Mouse (Mus musculus) limb, embryonic 15.5 days (tissue): Measurements from ENCODE around the gene Bicd2. TPM values are rescaled to one million over a fixed set of nuclear protein-coding genes. Genes with fewer than 3 reads are reported as not detected.

Experiments
- ATAC-seq: fragments of 200-750 bp; cut with Nextera tagmentation; 2 replicates; pipeline ENCODE4 v1.8.0; 2017; ENCODE audit warnings: low read depth, moderate TSS enrichment; ENCODE audit not compliant: insufficient number of reproducible peaks, low FRiP score, low TSS enrichment
- H3K27ac ChIP-seq: fragments of 300-500 bp; sonication (generic); 2 replicates; pipeline ENCODE4 v1.5.1; 2015; ENCODE audit warnings: moderate library complexity, mild to moderate bottlenecking, inconsistent platforms
- H3K27me3 ChIP-seq: fragments of 300-500 bp; sonication (generic); 2 replicates; pipeline ENCODE4 v1.6.1; 2015; ENCODE audit warnings: inconsistent platforms
- H3K36me3 ChIP-seq: fragments of 300-500 bp; sonication (generic); 2 replicates; pipeline ENCODE4 v1.6.1; 2015; ENCODE audit warnings: inconsistent platforms
- H3K4me1 ChIP-seq: fragments of 300-500 bp; sonication (generic); 2 replicates; pipeline ENCODE4 v1.6.1; 2015; ENCODE audit warnings: inconsistent platforms
- H3K4me2 ChIP-seq: fragments of 300-500 bp; sonication (generic); 2 replicates; pipeline ENCODE4 v1.6.1; 2015; ENCODE audit warnings: mild to moderate bottlenecking, inconsistent platforms
- H3K4me3 ChIP-seq: fragments of 300-500 bp; sonication (generic); 2 replicates; pipeline ENCODE4 v1.5.1; 2015; ENCODE audit warnings: mild to moderate bottlenecking, inconsistent platforms
- H3K9ac ChIP-seq: fragments of 300-500 bp; sonication (generic); 2 replicates; pipeline ENCODE4 v1.6.1; 2015; ENCODE audit warnings: inconsistent platforms
- H3K9me3 ChIP-seq: fragments of 300-500 bp; sonication (generic); 2 replicates; pipeline ENCODE4 v1.6.1; 2016; ENCODE audit warnings: inconsistent platforms
- WGBS: fragments of 180-500 bp; shearing (Covaris S2); methylation state at CpG from one replicate; pipeline ENCODE4 v1.1.7; 2015; 5-methylcytosine and 5-hydroxymethylcytosine counted together
- polyA plus RNA-seq: library from polyadenylated mRNA; unstranded; fragments of >200 nt; fragmentation: Nextera tagmentation; extraction: Ambion mirVana; gene quantifications from 2 replicates; pipeline ENCODE4 v1.2.1, GENCODE M21; 2015

Gene Bicd2
- 41.1 and 42.0 TPM in 2 replicates for polyA plus RNA-seq

DNA sequence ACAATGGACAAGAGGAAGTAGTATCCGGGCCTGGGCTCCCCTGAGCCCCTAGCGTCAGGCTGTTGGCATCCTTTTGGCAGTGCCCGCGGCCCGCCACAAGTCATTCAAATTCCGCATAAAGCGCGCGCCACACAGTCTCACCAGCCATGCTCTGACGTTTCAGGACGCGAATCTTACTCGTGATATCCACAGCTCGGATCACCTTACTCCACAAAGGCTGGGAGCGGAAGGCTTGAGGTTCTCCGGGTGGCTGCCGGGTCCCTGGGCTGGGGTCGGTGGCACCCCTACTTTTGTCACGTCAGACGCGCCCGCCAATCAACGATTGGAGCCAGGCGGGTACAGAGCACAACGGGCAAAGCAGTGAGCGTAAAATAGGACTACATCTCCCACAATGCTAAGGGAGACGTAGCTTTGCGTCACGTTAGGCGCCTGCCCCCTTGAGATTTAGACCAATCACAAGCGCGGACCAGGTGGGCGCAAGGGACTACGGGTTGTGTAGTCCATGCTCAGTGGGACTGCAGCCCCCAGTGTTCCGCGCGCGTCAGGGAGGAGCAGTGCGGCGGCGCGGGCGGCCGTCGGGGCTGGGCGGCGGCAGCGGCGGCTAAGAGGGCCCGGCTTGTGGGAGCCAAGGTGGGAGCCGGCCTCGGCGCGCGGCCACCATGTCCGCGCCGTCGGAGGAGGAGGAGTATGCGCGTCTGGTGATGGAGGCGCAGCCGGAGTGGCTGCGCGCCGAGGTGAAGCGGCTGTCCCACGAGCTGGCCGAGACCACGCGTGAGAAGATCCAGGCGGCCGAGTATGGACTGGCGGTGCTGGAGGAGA lies at the start of gene Bicd2:
TSS of gene Bicd2 (plus strand) at position 574 of the 819 bp plus-strand sequence.
- peak within 1 kb of the TSS; percentile 77 for H3K4me2 ChIP-seq
- no peaks in the 10 kb centered on the region for H3K27me3 ChIP-seq
- peak within 1 kb of the TSS; percentile 82 for H3K27ac ChIP-seq
- H3K9ac ChIP-seq, result peak within 1 kb of the TSS; percentile 87
- peaks cover 46% of the 10 kb centered on the region for H3K4me1 ChIP-seq
- peak; percentile 99 for ATAC-seq
- H3K36me3 ChIP-seq, result no peaks in the 10 kb centered on the region
- under 1% methylated on average over 74 of the region's 74 CpGs for WGBS
- peak within 1 kb of the TSS; percentile 79 for H3K4me3 ChIP-seq
- H3K9me3 ChIP-seq, result no peaks in the 10 kb centered on the region

DNA sequence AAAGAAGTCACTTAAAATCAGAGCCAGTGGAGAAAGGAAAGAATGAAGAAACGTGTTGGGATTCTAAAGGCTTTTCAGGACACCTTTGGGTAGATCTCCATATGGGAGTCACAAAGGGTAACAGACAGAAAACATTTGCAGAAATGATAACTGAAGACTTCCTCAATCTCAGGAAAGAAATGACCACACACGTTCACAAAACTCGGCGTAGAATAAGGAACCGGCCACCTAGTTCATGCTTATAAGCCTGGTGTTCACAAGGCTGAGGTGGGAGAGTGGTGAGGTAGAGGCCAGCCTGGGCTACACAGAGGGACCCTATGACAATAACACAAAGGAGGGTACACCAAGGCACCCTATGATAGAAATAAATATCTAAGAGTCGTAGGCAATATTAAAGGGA lies 49.4 kb upstream of the Bicd2 start:
- H3K9me3 ChIP-seq, result no peaks in the 10 kb centered on the region
- H3K4me2 ChIP-seq, result no peak overlapping the region
- no peaks in the 10 kb centered on the region for H3K36me3 ChIP-seq
- no peaks in the 10 kb centered on the region for H3K4me1 ChIP-seq
- H3K27me3 ChIP-seq, result no peaks in the 10 kb centered on the region
- 83% methylated on average over 6 of the region's 6 CpGs for WGBS
- H3K27ac ChIP-seq, result no peak overlapping the region
- no peak for ATAC-seq
- no peak overlapping the region for H3K9ac ChIP-seq
- H3K4me3 ChIP-seq, result no peak overlapping the region

DNA sequence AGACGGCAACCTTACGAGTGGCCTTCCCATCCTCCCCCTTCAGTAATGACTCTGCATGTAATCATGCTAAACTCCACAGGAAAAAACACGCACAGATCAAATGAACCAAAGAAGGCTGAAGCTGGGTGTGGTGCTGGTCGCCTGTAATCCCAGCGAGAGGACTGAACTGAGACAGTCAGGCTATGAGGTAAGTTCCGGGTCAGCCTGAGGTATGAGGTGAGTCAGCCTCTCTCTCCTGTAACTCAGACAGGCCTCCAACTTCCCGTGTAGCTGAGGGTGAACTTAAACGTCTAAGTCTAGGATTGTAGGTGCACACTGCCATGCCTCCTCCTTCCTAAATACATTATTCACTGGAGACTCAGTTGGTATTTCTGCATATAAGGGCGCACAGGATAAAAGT lies 47.3 kb upstream of the Bicd2 start:
- no peak overlapping the region for H3K27ac ChIP-seq
- 0 out of 2 replicates have a peak, but pooled peaks cover 2% of the 10 kb centered on the region for H3K4me1 ChIP-seq
- no peak overlapping the region for H3K4me2 ChIP-seq
- no peaks in the 10 kb centered on the region for H3K27me3 ChIP-seq
- H3K9me3 ChIP-seq, result no peaks in the 10 kb centered on the region
- ATAC-seq, result no peak
- H3K36me3 ChIP-seq, result no peaks in the 10 kb centered on the region
- H3K4me3 ChIP-seq, result no peak overlapping the region
- 75% methylated on average over 9 of the region's 9 CpGs for WGBS
- H3K9ac ChIP-seq, result no peak overlapping the region

DNA sequence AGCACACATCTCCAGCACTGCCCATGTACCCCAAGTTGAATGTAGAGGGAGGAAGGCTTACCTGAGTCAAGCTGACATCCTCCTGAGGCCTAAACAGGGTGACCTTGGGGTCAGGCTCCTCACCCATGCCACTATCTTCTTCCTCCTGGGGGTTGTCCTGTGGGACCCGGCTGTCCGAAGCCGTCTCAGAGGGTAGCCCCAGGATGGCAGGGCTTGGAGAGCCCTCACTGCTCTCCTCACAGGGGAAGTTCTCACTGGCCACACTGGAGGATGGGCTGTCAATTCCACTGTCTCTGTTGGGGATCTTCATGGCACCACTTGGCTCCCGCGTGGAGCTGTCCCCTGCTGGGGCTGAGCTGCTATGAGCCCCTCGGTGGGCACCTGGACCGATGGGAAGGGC lies 45.1 kb upstream of the Bicd2 start:
- Histone ChIP-seq H3K27ac (no peak overlapping the region), H3K4me3 (no peak overlapping the region), H3K9me3 (no peaks in the 10 kb centered on the region), H3K4me1 (0 out of 2 replicates have a peak, but pooled peaks cover 2% of the 10 kb centered on the region), H3K9ac (no peak overlapping the region), H3K36me3 (no peaks in the 10 kb centered on the region), H3K4me2 (no peak overlapping the region), H3K27me3 (no peaks in the 10 kb centered on the region)
- ATAC-seq, result no peak; the same call in 1 of the 2 replicates
- 80% methylated on average over 7 of the region's 7 CpGs for WGBS

DNA sequence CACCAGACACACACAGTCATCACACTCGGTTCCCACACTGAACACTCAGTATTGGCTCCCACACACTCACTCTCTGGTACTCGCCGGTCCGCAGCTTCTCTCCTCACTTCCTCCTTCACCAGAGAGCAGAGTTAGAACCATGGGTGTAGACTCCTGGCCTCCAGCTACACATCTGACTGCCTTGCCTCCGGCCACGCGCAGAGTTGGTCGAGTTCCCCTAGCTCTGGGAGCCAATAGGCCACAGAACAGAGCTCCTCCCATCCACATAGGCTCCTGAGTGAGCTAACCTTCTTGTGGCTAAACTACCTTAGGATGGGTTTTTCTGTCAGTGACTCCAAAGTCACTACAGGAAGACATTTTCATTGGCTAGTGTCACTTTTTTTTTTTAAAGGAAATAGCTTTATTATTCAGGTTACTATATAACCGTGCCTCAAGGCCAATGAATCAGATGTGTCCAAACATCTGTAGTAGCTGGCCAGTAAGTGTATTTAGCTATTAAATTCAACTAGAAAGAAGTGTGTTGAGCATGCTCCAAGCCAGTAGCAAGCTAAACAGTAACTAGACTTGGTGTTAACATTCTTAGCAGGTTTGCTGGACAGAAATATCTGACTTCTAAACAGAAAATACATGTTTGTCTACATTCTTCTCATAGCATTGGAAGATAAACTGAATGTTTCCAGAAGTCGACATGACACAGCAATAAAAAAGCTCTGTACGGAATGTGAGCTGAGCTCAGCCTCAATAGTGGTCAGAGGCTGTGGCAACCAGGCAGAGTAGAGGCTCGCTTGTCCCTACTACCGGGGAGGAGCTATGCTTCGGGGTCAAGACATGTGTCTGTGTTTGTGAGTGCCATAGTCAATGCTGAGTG lies 42.6 kb upstream of the Bicd2 start:
- no peak overlapping the region for H3K4me2 ChIP-seq
- no peaks in the 10 kb centered on the region for H3K27me3 ChIP-seq
- no peaks in the 10 kb centered on the region for H3K36me3 ChIP-seq
- H3K9ac ChIP-seq, result no peak overlapping the region
- no peak overlapping the region for H3K27ac ChIP-seq
- ATAC-seq, result no peak
- H3K9me3 ChIP-seq, result no peaks in the 10 kb centered on the region
- 67% methylated on average over 14 of the region's 14 CpGs for WGBS
- H3K4me1 ChIP-seq, result 0 out of 2 replicates have a peak, but pooled peaks cover 2% of the 10 kb centered on the region
- no peak overlapping the region for H3K4me3 ChIP-seq

DNA sequence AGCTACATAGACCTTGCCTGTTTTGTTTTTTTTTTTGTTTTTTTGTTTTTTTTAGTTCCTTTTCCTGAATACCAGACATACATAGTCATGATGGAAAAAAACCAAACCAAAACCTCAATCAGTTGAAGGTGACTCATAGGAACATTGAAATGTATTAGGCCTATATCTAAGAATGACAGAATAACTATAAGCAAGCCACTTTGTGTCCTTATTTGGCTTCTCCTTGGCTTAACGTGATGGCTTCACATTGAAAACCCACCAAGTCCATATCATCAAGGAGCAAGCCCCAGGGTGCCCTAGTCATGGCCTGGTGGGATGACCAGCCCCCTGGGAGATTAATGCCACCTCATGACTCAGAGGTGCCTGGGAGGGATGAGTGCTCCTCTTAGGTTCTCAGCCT lies 40.6 kb upstream of the Bicd2 start:
- no peaks in the 10 kb centered on the region for H3K27me3 ChIP-seq

DNA sequence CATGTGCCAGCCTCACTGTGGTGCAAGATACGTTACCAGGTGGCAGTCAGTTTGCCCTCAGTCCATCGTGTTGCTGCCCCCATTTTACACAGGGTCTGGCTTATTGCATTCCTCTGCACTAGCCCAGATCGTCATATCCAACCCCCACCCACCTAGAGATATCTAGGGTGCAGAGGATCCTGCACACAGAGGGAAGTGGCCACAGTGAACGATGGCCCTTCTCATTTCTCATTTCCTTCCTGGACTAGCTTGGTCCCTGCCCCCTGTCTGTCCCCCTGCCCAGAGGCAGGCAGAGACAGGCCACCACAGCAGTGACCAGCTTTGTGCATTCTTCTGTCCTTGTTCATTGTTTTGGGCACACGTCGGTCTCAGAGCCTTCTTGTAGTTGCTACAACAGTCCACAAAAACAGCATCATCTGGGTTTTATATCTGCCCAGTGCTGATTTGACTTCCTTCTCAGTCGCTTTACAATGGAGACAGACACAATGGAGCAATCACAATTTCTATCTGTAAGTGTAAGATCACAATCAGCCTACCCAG lies 34.5 kb upstream of the Bicd2 start:
- no peak for ATAC-seq
- Histone ChIP-seq H3K4me1 (peaks cover 8% of the 10 kb centered on the region; the same call in 1 of the 2 replicates), H3K36me3 (no peaks in the 10 kb centered on the region), H3K27ac (peak overlapping the region; percentile 70), H3K4me3 (no peak overlapping the region), H3K27me3 (no peaks in the 10 kb centered on the region), H3K9ac (no peak overlapping the region), H3K9me3 (no peaks in the 10 kb centered on the region), H3K4me2 (no peak overlapping the region)
- 64% methylated on average over 7 of the region's 7 CpGs for WGBS

More for the DNA sequence above, 40.6 kb upstream of the Bicd2 start:
- Histone ChIP-seq H3K9me3 (no peaks in the 10 kb centered on the region), H3K36me3 (no peaks in the 10 kb centered on the region), H3K4me1 (0 out of 2 replicates have a peak, but pooled peaks cover 2% of the 10 kb centered on the region), H3K4me3 (no peak overlapping the region), H3K9ac (no peak overlapping the region), H3K4me2 (no peak overlapping the region), H3K27ac (no peak overlapping the region)
- no peak for ATAC-seq
- WGBS, result 79% methylated on average over 1 of the region's 1 CpGs

DNA sequence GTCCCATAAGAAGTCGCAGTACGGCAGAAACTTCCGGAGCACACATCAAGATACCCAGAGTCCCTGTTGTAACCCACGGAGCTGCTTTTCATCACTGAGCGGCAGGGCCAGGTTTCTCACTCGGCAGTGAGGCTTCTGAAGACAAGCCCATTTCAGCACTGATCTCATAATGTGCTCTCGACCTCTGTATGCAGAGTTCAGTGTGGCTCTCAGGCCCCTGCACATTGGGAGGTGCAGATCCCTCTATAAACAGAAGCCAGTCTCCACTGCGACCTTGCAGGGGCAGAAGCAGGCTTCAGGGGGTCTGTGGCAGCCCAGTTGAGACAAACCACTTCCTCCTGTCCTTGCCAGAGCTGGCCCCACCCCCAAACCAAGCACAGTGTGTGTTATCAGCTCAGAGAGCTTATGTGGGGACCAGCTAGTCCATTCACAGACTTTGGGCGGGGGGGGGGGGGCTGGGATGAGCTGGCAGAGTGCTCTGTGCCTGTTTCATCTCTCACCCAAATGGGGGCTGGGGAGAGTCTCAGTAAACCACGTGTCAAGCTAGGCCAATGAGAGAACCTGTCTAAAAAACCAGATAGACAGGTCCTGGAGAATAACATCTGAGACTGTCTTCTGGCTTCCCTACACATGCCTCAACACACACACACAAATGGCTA lies 33.9 kb upstream of the Bicd2 start:
- H3K4me3 ChIP-seq, result no peak overlapping the region
- no peak for ATAC-seq
- no peaks in the 10 kb centered on the region for H3K36me3 ChIP-seq
- H3K4me1 ChIP-seq, result peaks cover 8% of the 10 kb centered on the region; the same call in 1 of the 2 replicates
- H3K9ac ChIP-seq, result no peak overlapping the region
- H3K27me3 ChIP-seq, result no peaks in the 10 kb centered on the region
- 24% methylated on average over 10 of the region's 10 CpGs for WGBS
- no peak overlapping the region for H3K4me2 ChIP-seq
- no peaks in the 10 kb centered on the region for H3K9me3 ChIP-seq
- H3K27ac ChIP-seq, result peak overlapping the region; percentile 71

DNA sequence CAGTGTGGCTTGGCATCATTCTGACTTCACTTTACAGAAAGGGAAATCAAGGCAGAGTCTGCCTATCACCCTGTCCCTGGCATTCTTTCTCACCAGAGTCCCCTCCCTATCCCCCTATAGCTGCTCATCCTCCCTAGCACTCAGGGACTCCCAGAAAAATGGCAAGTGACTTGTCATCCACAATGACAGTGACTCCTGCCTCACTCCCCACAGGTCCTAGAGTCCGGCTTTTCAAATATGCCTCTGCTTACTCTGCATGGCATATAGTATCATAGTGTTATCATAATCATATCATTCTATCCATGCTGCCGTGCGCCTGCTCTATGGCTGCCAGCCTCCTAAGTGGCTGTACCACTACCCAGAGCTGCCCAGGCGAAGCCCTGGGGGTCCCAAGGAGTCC lies 33.2 kb upstream of the Bicd2 start:
- H3K4me2 ChIP-seq, result no peak overlapping the region
- no peak overlapping the region for H3K9ac ChIP-seq
- no peak overlapping the region for H3K4me3 ChIP-seq
- ATAC-seq, result no peak
- no peaks in the 10 kb centered on the region for H3K9me3 ChIP-seq
- no peaks in the 10 kb centered on the region for H3K27me3 ChIP-seq
- H3K4me1 ChIP-seq, result peaks cover 8% of the 10 kb centered on the region; the same call in 1 of the 2 replicates
- H3K36me3 ChIP-seq, result no peaks in the 10 kb centered on the region
- peak overlapping the region; percentile 71; the same call in 1 of the 2 replicates for H3K27ac ChIP-seq
- WGBS, result 88% methylated on average over 4 of the region's 4 CpGs

DNA sequence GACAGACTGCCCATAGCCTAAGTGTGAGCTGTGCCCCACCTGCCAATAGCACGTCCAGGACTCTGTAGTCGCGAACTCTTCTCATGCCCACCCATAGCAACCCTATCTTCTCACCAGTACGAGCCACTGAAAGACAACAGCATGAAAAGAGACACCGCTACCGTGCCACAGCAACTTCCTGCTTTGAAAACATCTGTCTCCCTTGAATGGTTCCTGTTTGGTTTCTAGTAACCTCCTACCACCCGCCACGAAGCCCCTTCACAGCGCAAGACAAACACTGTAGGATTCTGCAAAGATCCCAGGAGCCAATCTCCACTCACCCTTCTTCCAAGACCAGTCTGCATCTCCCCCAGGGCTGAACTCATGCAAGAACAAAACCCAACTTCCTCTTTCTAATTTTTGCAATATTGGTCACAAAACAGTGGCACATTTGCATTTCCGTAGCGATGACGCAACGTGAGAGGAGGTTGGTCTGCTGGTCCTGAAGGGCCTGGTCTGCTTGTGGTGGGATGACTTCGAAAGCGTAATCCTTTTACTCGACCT lies 32.5 kb upstream of the Bicd2 start:
- Histone ChIP-seq H3K9ac (no peak overlapping the region), H3K4me1 (peaks cover 8% of the 10 kb centered on the region; the same call in 1 of the 2 replicates), H3K4me3 (no peak overlapping the region), H3K27me3 (no peaks in the 10 kb centered on the region), H3K4me2 (no peak overlapping the region), H3K9me3 (no peaks in the 10 kb centered on the region), H3K36me3 (no peaks in the 10 kb centered on the region), H3K27ac (0 out of 2 replicates have a peak overlapping the region, but pooled peaks have one; percentile 4)
- 81% methylated on average over 16 of the region's 16 CpGs for WGBS
- no peak for ATAC-seq

DNA sequence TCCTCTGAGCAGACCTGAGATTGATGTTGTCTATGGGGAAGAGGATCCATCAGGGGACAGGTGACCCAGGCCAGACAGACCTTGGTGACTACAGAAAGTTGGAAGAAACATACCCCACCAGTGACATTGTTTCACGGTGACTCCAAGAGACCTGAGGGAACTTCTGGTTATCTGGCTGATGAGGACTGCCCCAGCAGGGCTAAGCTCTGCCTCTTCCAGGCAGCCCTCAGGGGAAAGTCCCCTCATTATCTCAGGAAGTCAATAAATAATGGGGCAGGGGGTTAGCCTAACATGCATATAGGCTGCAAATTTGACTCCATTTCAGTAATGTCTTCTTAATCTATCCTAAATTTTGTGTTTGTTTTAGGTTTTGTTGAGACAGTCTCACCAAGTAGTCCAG lies 31.9 kb upstream of the Bicd2 start:
- no peaks in the 10 kb centered on the region for H3K36me3 ChIP-seq
- H3K4me3 ChIP-seq, result no peak overlapping the region
- H3K9me3 ChIP-seq, result no peaks in the 10 kb centered on the region
- no peak overlapping the region for H3K27ac ChIP-seq
- peaks cover 8% of the 10 kb centered on the region; the same call in 1 of the 2 replicates for H3K4me1 ChIP-seq
- H3K9ac ChIP-seq, result no peak overlapping the region
- 85% methylated on average over 1 of the region's 1 CpGs for WGBS
- H3K4me2 ChIP-seq, result no peak overlapping the region
- H3K27me3 ChIP-seq, result no peaks in the 10 kb centered on the region
- ATAC-seq, result no peak
